26 mouse cellular contexts compared by ENCODE assay signal in the genomic region with DNA sequence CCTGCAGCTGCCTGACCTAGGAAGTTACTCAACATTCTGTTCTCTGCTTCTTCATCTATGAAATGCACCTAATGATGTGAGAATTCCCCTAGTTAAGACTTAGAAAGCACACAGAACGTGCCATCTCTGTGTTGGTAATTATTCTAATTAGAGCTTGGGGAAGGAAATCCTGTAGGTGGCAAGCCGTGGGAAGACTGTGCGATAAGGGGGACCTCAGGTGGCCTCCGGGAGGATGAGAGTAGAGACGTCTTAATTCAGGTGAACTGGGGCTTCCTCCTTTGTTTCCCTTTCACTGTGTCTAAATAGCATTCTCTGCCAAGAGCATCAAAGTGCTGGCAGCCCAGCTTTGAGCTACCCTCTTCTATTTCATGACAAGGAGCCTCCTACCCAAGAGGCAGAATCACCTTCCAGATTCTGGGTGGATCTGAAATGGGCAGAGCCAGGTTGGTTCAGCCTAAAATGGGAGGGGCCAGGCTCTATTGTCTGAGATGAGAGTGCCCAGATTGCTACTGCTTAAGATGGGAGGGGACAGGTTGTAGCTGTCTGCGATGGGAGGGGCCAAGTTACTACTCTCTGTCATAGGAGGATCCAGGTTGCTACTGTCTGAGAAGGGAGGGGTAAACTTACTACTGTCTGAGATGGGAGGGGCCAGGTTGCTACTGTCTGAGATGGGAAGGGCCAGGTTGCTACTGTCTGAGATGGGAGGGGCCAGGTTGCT.
DNase-seq lines count a peak whose midpoint lies in the region; ATAC-seq and TF ChIP-seq lines count a peak whose summit lies in the region.
"Had no signal": no experiment of that assay in that cellular context is flagged by ENCODE, and none has a peak within 500 bp of the region (broad histone marks: within the 10 kb centered on the region; RNA-seq: fewer than 3 reads in every experiment).

No protein-coding gene starts in this region.

- ATAC-seq in forebrain, embryonic 12.5 days (ENCODE audit: low FRiP score), result peak; percentile 51; the same call in 1 of the 2 replicates
- ATAC-seq in midbrain, embryonic 16.5 days, result no peak; the same call in 1 of the 2 replicates
- no peak for ATAC-seq in midbrain, embryonic 14.5 days (ENCODE audit: low FRiP score, low TSS enrichment)
- peak; percentile 78; the same call in 1 of the 2 replicates for ATAC-seq in embryonic facial prominence, embryonic 14.5 days (ENCODE audit: low read depth)
- ATAC-seq in midbrain, postnatal 0 days (ENCODE audit: low FRiP score), result peak; percentile 62; the same call in 1 of the 2 replicates
- ATAC-seq: CD4-positive, CD25-positive, alpha-beta regulatory T cell, adult 4 months had no signal

- H3K4me1 ChIP-seq in forebrain, embryonic 12.5 days, result peaks cover 6% of the 10 kb centered on the region; the same call in 1 of the 2 replicates
- peaks cover 19% of the 10 kb centered on the region; the same call in 1 of the 2 replicates for H3K4me1 ChIP-seq in forebrain, embryonic 10.5 days
- H3K4me1 ChIP-seq in midbrain, embryonic 16.5 days (ENCODE audit: control insufficient read depth, insufficient read depth, low read length), result peaks cover 7% of the 10 kb centered on the region; the same call in 1 of the 2 replicates
- no peaks in the 10 kb centered on the region for H3K4me1 ChIP-seq in midbrain, embryonic 14.5 days (ENCODE audit: control insufficient read depth, insufficient read depth, low read length)
- no peaks in the 10 kb centered on the region for H3K4me1 ChIP-seq in embryonic facial prominence, embryonic 14.5 days (ENCODE audit: control insufficient read depth, insufficient read depth, low read length)
- H3K4me1 ChIP-seq in midbrain, postnatal 0 days (ENCODE audit: insufficient read depth, low read length), result peaks cover 2% of the 10 kb centered on the region; the same call in 1 of the 2 replicates
- H3K4me1 ChIP-seq: heart, embryonic 13.5 days; limb, embryonic 10.5 days; liver, embryonic 15.5 days; neural tube, embryonic 13.5 days had no signal

- WGBS in forebrain, embryonic 12.5 days, result 15% methylated on average over 6 of the region's 6 CpGs
- 24% methylated on average over 6 of the region's 6 CpGs for WGBS in forebrain, embryonic 10.5 days
- 23% methylated on average over 6 of the region's 6 CpGs for WGBS in midbrain, embryonic 16.5 days
- WGBS in midbrain, embryonic 14.5 days, result 21% methylated on average over 6 of the region's 6 CpGs
- WGBS in embryonic facial prominence, embryonic 14.5 days, result 20% methylated on average over 6 of the region's 6 CpGs
- 23% methylated on average over 6 of the region's 6 CpGs for WGBS in midbrain, postnatal 0 days

- H3K4me2 ChIP-seq in forebrain, embryonic 12.5 days, result no peak overlapping the region
- H3K4me2 ChIP-seq in midbrain, embryonic 16.5 days (ENCODE audit: low read length), result no peak overlapping the region
- no peak overlapping the region for H3K4me2 ChIP-seq in midbrain, embryonic 14.5 days (ENCODE audit: low read length)
- no peak overlapping the region for H3K4me2 ChIP-seq in embryonic facial prominence, embryonic 14.5 days (ENCODE audit: low read depth, low read length)
- H3K4me2 ChIP-seq in midbrain, postnatal 0 days (ENCODE audit: low read depth, low read length, poor library complexity, severe bottlenecking), result no peak overlapping the region
- H3K4me2 ChIP-seq: heart, embryonic 13.5 days; hindbrain, embryonic 13.5 days; liver, embryonic 15.5 days; neural tube, embryonic 13.5 days had no signal

- no peaks in the 10 kb centered on the region for H3K36me3 ChIP-seq in forebrain, embryonic 12.5 days (replicated peaks)
- H3K36me3 ChIP-seq in forebrain, embryonic 10.5 days (replicated peaks), result no peaks in the 10 kb centered on the region
- no peaks in the 10 kb centered on the region for H3K36me3 ChIP-seq in midbrain, embryonic 16.5 days (ENCODE audit: control insufficient read depth, insufficient read depth, low read length)
- H3K36me3 ChIP-seq in midbrain, embryonic 14.5 days (ENCODE audit: control insufficient read depth, insufficient read depth, low read length), result no peaks in the 10 kb centered on the region
- H3K36me3 ChIP-seq in embryonic facial prominence, embryonic 14.5 days (ENCODE audit: control insufficient read depth, insufficient read depth, low read length), result no peaks in the 10 kb centered on the region
- H3K36me3 ChIP-seq in midbrain, postnatal 0 days (ENCODE audit: insufficient read depth, low read length), result no peaks in the 10 kb centered on the region
- H3K36me3 ChIP-seq: heart, embryonic 13.5 days; hindbrain, embryonic 13.5 days; limb, embryonic 10.5 days; liver, embryonic 15.5 days; neural tube, embryonic 13.5 days had no signal

- H3K27ac ChIP-seq in forebrain, embryonic 12.5 days, result no peak overlapping the region
- no peak overlapping the region for H3K27ac ChIP-seq in forebrain, embryonic 10.5 days
- peak overlapping the region; percentile 37; the same call in 1 of the 2 replicates for H3K27ac ChIP-seq in midbrain, embryonic 16.5 days (ENCODE audit: low read length)
- no peak overlapping the region for H3K27ac ChIP-seq in midbrain, embryonic 14.5 days (replicated peaks; ENCODE audit: low read depth, low read length)
- H3K27ac ChIP-seq in embryonic facial prominence, embryonic 14.5 days (replicated peaks; ENCODE audit: low read depth, low read length), result no peak overlapping the region
- no peak overlapping the region for H3K27ac ChIP-seq in midbrain, postnatal 0 days (ENCODE audit: low read depth, low read length)
- H3K27ac ChIP-seq: heart, embryonic 13.5 days; hindbrain, embryonic 13.5 days; limb, embryonic 10.5 days; liver, embryonic 15.5 days; neural tube, embryonic 13.5 days had no signal

- 0 out of 2 replicates have a peak, but pooled peaks cover 4% of the 10 kb centered on the region for H3K27me3 ChIP-seq in forebrain, embryonic 12.5 days
- no peaks in the 10 kb centered on the region for H3K27me3 ChIP-seq in forebrain, embryonic 10.5 days (ENCODE audit: poor library complexity, severe bottlenecking)
- H3K27me3 ChIP-seq in midbrain, embryonic 16.5 days (ENCODE audit: control insufficient read depth, insufficient read depth, low read depth, low read length), result no peaks in the 10 kb centered on the region
- H3K27me3 ChIP-seq in midbrain, embryonic 14.5 days (ENCODE audit: control insufficient read depth, insufficient read depth, low read length), result no peaks in the 10 kb centered on the region
- H3K27me3 ChIP-seq in embryonic facial prominence, embryonic 14.5 days (replicated peaks; ENCODE audit: control insufficient read depth, insufficient read depth, low read length), result no peaks in the 10 kb centered on the region
- H3K27me3 ChIP-seq in midbrain, postnatal 0 days (ENCODE audit: insufficient read depth, low read length), result no peaks in the 10 kb centered on the region
- H3K27me3 ChIP-seq: heart, embryonic 13.5 days; liver, embryonic 15.5 days had no signal

- TF ChIP-seq CTCF in midbrain, postnatal 0 days (IDR thresholded peaks at IDR 0.05), result no peak

- H3K9ac ChIP-seq in forebrain, embryonic 12.5 days, result no peak overlapping the region
- H3K9ac ChIP-seq in midbrain, embryonic 16.5 days (ENCODE audit: low read depth, low read length), result no peak overlapping the region
- H3K9ac ChIP-seq in midbrain, embryonic 14.5 days (replicated peaks; ENCODE audit: low read length), result no peak overlapping the region
- H3K9ac ChIP-seq in embryonic facial prominence, embryonic 14.5 days (ENCODE audit: low read depth, low read length), result no peak overlapping the region
- H3K9ac ChIP-seq in midbrain, postnatal 0 days (replicated peaks; ENCODE audit: low read length, poor library complexity, severe bottlenecking), result no peak overlapping the region
- H3K9ac ChIP-seq: heart, embryonic 13.5 days; hindbrain, embryonic 13.5 days; liver, embryonic 15.5 days; neural tube, embryonic 13.5 days had no signal

- no peak overlapping the region for H3K4me3 ChIP-seq in forebrain, embryonic 12.5 days (replicated peaks)
- H3K4me3 ChIP-seq in forebrain, embryonic 10.5 days, result no peak overlapping the region
- H3K4me3 ChIP-seq in midbrain, embryonic 16.5 days (ENCODE audit: low read depth, low read length), result no peak overlapping the region
- H3K4me3 ChIP-seq in midbrain, embryonic 14.5 days (replicated peaks; ENCODE audit: low read depth, low read length), result no peak overlapping the region
- H3K4me3 ChIP-seq in embryonic facial prominence, embryonic 14.5 days (ENCODE audit: low read depth, low read length), result no peak overlapping the region
- H3K4me3 ChIP-seq in midbrain, postnatal 0 days (ENCODE audit: low read depth, low read length), result no peak overlapping the region
- H3K4me3 ChIP-seq: heart, embryonic 13.5 days; hindbrain, embryonic 13.5 days; limb, embryonic 10.5 days; liver, embryonic 15.5 days; neural tube, embryonic 13.5 days had no signal

- no peaks in the 10 kb centered on the region for H3K9me3 ChIP-seq in forebrain, embryonic 12.5 days
- no peaks in the 10 kb centered on the region for H3K9me3 ChIP-seq in forebrain, embryonic 10.5 days
- no peaks in the 10 kb centered on the region for H3K9me3 ChIP-seq in midbrain, embryonic 16.5 days (replicated peaks; ENCODE audit: control insufficient read depth, low read length, poor library complexity, severe bottlenecking)
- H3K9me3 ChIP-seq in midbrain, embryonic 14.5 days (ENCODE audit: control insufficient read depth, low read length), result no peaks in the 10 kb centered on the region
- no peaks in the 10 kb centered on the region for H3K9me3 ChIP-seq in embryonic facial prominence, embryonic 14.5 days (ENCODE audit: control insufficient read depth, low read length)
- no peaks in the 10 kb centered on the region for H3K9me3 ChIP-seq in midbrain, postnatal 0 days (ENCODE audit: low read length)
- H3K9me3 ChIP-seq: heart, embryonic 13.5 days; hindbrain, embryonic 13.5 days; limb, embryonic 10.5 days; liver, embryonic 15.5 days; neural tube, embryonic 13.5 days had no signal

- no peak for DNase-seq in forebrain, embryonic 10.5 days (ENCODE audit: extremely low spot score, low spot score)
- DNase-seq in midbrain, embryonic 14.5 days, result no peak
- DNase-seq in embryonic facial prominence, embryonic 14.5 days (ENCODE audit: low spot score), result peak; percentile 37
- DNase-seq in midbrain, postnatal 0 days (ENCODE audit: low spot score), result no peak
- no peak for DNase-seq in layer of hippocampus, postnatal 36 days
- DNase-seq in ovary, adult 18-20 months (ENCODE audit: low spot score), result no peak
- DNase-seq: adrenal gland, postnatal 36 days; cerebellum, adult 11-12 months; cerebellum, postnatal 14 days; gastrocnemius, postnatal 14 days; heart, adult 18-20 months; heart, postnatal 14 days; kidney, adult 8-10 months; kidney, postnatal 10 days; liver; lung, postnatal 4 days; thymus, adult 18-20 months; thymus, postnatal 36 days had no signal

Comparison
In these comparisons a context has a peak if more than half of its experiments do, and no peak if none do; other contexts are left out.
1. ATAC-seq: peak in forebrain, embryonic 12.5 days (single experiment), embryonic facial prominence, embryonic 14.5 days (single experiment) and midbrain, postnatal 0 days (single experiment); none in midbrain, embryonic 16.5 days (single experiment) and midbrain, embryonic 14.5 days (single experiment).